Mouse (Mus musculus) lung, adult 2 months (tissue): ENCODE results near the gene Ppm1l. TPM values are rescaled to one million over a fixed set of nuclear protein-coding genes. Genes with fewer than 3 reads are reported as not detected.
"Not testable (repeated sequence)": the region's sequence is repeated elsewhere in the genome, so short reads cannot be mapped to it uniquely, and the experiment has no call there.

Experiments
- DNase-seq: peaks from one replicate; pipeline ENCODE4 v3.0.0; 2022
- H3K4me1 ChIP-seq: fragments of 200-500 bp; 2 replicates; pipeline ENCODE4 v1.6.1; 2011; ENCODE audit warnings: low read length; ENCODE audit not compliant: control insufficient read depth, insufficient read depth
- H3K4me3 ChIP-seq: fragments of 200-500 bp; replicated peaks from 2 replicates; pipeline ENCODE3; 2011; ENCODE audit warnings: low read depth, mild to moderate bottlenecking, control low read depth, low read length; ENCODE audit errors: extremely low read depth
- CTCF ChIP-seq: fragments of 200-500 bp; IDR thresholded peaks from 2 replicates; pipeline ENCODE4 v1.5.1; 2011; ENCODE audit warnings: mild to moderate bottlenecking, low read length, control low read depth; ENCODE audit not compliant: insufficient read depth
- POLR2A ChIP-seq: fragments of 200-500 bp; IDR thresholded peaks from 2 replicates; pipeline ENCODE4 v1.6.1; 2011; ENCODE audit warnings: low read depth, mild to moderate bottlenecking, control low read depth, low read length, borderline replicate concordance; ENCODE audit errors: extremely low read depth
- WGBS: fragments of 180-500 bp; shearing (Covaris S2); methylation state at CpG from one replicate; pipeline ENCODE4 v1.1.7; 2018; 5-methylcytosine and 5-hydroxymethylcytosine counted together
- polyA plus RNA-seq: library from polyadenylated mRNA; depleted of rRNA; stranded (reverse); fragments of >200 nt; gene quantifications from 2 replicates; pipeline ENCODE4 v1.2.3, GENCODE M21; 2012

Gene Ppm1l
- polyA plus RNA-seq, 1 experiment: 5.2 TPM

DNA sequence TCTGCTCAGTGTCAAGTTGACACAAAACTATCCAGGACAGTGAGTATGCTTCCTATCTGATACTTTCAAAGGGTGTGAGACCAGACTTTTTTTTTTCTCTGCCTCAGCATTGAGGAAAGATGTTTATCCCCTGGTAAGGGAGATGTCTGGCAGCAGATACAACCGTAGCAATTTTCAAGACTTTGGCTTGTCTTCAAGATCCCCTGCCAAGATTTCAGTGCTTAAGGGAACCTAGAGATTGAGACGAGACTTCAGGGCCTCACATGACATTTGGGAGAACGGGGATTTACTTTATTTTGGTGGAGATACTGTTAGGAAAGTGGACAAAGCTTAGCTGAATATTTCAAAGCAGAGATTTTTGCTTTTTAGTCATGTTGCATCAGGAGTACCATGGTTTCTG is 106.1 kb downstream of the Ppm1l start:
- DNase-seq: no peak
- WGBS: 45% methylated on average over 3 of the region's 3 CpGs
- Histone ChIP-seq H3K4me1 (no peaks in the 10 kb centered on the region), H3K4me3 (no peak overlapping the region)
- TF ChIP-seq POLR2A: no peak
- no peak for TF ChIP-seq CTCF

DNA sequence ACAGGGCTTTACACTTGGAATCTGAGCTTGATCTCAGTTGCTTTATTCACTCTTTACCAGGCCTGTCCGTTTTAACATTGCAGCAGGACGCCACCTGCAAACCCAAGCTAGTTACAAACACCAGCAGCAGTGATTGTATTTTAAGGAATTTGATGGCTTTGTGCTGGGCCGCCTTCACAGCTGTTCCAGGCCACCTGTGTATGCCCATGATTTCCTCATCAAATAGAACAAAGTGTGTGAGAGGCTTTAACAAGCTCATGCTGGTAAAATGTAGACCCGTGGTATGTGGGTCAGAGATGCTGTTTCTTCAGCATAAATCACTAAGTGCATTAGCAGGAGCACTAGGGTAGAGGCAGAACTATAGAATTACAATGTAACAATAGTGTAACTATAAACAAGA is 106.7 kb downstream of the Ppm1l start:
- WGBS: 62% methylated on average over 4 of the region's 4 CpGs
- H3K4me1 ChIP-seq: no peaks in the 10 kb centered on the region
- no peak for DNase-seq
- H3K4me3 ChIP-seq: no peak overlapping the region
- no peak for TF ChIP-seq CTCF
- TF ChIP-seq POLR2A: no peak

DNA sequence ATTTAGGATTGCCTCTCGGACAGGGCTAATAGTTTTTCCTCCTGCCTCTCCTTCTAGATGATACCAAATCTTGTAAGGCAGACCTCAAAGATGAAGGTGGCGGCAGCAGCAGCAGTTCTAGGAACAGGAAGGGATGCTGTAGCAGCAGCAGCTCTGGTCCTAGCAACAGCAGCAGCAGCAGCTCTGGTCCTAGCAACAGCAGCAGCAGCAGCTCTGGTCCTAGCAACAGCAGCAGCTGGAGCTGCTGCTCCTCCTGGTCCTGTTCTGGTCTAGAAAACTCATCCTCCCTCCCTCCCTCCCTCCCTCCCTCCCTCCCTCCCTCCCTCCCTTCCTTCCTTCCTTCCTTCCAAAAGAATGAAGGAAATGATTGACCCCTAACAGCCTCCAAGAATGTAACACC is 108.1 kb downstream of the Ppm1l start:
- H3K4me3 ChIP-seq, DNase-seq, H3K4me1 ChIP-seq: not testable (repeated sequence)
- WGBS: 94% methylated on average over 2 of the region's 2 CpGs

DNA sequence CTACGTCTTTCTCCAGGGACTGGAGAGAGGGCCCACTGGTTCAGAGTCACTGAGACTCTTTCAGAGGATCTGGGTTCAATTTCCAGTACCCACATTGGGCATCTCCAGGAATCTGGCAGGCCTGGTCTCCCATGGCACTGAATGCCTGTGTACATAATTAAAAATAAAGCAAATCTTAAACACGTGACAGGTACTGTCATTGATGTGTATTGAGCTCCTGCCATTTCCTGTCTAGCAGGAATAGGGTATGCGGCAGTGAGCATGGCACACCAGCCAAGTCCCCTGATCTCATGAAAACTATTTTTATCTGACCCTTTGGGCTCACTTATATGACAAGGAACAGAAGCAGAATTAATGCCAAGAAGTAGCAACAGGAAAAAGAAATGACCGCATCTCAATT is 110.6 kb downstream of the Ppm1l start:
- H3K4me1 ChIP-seq: no peaks in the 10 kb centered on the region
- H3K4me3 ChIP-seq: no peak overlapping the region
- DNase-seq: no peak
- no peak for TF ChIP-seq CTCF
- TF ChIP-seq POLR2A: no peak
- 62% methylated on average over 4 of the region's 4 CpGs for WGBS

DNA sequence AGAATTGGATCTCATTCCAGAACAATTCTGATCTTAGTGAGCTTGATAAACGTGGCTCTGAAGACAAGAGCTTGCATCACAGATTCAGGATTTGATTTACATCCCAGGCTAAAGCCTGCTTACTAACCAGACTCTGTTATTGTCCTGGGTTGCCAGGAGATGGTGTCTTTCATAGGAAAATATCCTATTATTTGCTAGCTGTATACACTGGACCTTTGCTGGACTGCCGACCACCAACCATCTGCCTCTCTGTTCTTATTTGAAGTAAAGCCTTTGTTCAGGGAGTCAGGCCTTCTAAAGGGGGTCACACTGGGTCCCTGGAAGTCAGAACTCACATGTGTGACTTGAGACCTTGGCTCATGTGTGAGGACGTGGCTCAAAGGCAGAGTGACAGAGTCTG is 111.6 kb downstream of the Ppm1l start:
- H3K4me3 ChIP-seq: no peak overlapping the region
- no peaks in the 10 kb centered on the region for H3K4me1 ChIP-seq
- no peak for DNase-seq
- 76% methylated on average over 3 of the region's 3 CpGs for WGBS
- TF ChIP-seq CTCF: no peak
- TF ChIP-seq POLR2A: no peak

DNA sequence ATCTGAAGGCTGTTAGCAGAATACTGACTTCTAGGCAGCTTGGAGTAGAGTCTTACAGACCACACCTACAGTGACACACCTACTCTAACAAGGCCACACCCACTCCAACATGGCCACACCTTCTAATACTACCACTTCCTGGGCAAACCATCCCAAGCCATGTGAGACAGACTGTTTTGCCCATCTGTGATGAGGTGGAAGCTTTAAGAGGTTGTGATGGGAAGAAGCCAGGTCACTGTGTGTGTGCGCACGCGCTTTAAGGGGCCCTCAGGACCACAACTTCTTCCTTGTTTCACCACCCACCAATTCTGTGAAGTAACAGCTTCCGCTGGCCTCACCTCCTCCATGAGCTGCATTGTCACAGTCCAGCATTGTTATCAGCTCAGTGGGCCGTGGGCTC is 112.7 kb downstream of the Ppm1l start:
- WGBS: 86% methylated on average over 5 of the region's 5 CpGs
- TF ChIP-seq POLR2A (no peak), CTCF (no peak)
- DNase-seq: no peak
- Histone ChIP-seq H3K4me3 (no peak overlapping the region), H3K4me1 (no peaks in the 10 kb centered on the region)

DNA sequence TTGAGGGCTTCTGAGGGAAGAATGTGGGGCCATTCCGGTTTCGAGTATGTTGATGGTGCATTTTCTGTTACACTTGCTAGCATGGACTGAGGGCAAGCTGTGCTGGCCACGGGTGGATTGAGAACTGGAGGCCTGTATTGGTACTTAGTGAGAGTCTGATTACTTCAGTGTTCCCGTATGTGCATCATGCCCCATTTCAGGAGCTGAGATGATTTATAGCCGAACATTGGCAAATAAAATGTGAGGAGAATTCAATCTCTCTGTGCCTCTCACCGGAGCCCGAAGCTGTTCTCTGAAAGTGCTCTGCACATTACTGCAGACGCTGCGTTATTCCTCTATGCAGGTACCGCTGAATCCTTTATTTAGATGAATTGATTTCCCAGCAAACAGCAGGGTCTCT is 116.9 kb downstream of the Ppm1l start:
- DNase-seq: no peak
- H3K4me3 ChIP-seq: no peak overlapping the region
- H3K4me1 ChIP-seq: no peaks in the 10 kb centered on the region
- no peak for TF ChIP-seq CTCF
- TF ChIP-seq POLR2A: no peak
- WGBS: 86% methylated on average over 10 of the region's 10 CpGs

DNA sequence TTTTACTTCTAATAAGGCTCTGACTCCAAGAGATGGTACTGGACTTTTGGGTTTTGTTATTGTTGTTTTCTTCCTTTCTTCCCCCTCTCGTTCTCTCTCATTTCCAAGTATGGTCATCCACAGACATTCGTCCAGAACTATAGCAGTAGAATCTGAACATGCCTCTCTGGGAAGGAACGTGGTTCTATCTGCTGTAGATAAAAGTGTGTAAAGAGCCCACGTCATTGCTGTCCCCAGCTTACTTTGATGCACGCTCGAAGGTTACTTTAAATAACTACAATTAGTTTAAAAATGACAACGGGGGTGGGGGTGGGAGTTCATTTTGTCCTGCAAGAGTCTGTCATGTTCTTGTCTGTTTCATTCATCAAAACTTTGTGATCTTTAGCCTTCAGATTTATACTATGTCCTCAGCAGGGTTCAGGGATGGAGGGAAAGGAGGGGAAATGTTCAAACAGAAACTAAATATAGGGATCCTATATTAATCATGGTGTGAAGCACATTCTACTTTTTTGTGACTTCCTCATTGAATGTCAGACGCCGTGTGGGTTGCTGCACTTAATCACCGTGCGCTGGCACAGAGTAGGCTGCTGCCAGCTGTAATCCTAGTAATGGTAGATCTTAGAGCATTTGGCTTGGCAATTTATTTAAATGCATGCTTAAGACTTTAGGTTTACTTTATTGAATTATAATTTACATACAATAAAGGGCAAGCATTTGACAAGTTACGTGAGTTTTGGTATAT is 122.3 kb downstream of the Ppm1l start:
- H3K4me1 ChIP-seq: no peaks in the 10 kb centered on the region
- H3K4me3 ChIP-seq: no peak overlapping the region
- TF ChIP-seq POLR2A (no peak), CTCF (no peak)
- 55% methylated on average over 12 of the region's 12 CpGs for WGBS
- no peak for DNase-seq

DNA sequence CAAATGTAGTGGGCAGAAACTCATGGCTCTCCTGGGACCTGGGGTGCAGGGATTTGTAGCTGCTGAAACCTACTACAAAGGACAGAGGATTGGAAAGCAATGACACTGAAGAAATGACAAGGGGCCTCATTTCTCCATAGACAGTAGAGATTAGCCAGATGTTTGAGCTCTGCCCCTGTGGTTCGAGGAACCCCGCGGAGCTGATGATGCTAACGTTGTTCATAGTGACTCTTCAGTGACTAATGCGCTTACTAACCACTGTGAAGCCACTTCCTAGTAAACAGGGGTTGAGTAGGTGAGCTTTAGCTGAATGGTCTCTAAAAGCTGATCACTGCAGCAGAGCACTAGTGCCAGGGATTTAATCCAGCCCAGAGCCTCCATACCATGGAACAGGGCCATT is 124.1 kb downstream of the Ppm1l start:
- no peak for DNase-seq
- H3K4me1 ChIP-seq: no peaks in the 10 kb centered on the region
- 63% methylated on average over 5 of the region's 5 CpGs for WGBS
- no peak for TF ChIP-seq CTCF
- no peak for TF ChIP-seq POLR2A
- H3K4me3 ChIP-seq: no peak overlapping the region

DNA sequence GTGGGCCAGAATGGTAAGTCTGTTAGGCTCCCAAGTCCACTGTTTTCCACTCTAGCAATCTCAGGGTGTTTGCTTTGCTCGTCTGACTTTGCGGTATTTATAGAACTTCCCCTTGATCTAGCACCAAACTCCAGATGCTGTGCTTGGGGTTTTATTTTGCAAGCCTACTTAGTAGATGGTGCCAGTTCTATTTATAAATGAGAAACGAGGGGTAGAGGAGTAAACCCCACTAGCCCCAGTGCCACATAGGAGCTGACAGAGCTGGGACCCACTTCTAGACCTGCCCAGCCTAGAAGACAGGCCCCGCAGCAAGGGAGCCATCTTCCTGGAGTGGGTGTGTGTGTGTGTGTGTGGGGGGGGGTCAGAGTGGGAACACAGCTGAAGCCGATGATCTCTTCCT is 130.3 kb downstream of the Ppm1l start:
- H3K4me1 ChIP-seq: no peaks in the 10 kb centered on the region
- H3K4me3 ChIP-seq: no peak overlapping the region
- WGBS: 45% methylated on average over 5 of the region's 5 CpGs
- no peak for DNase-seq
- no peak for TF ChIP-seq CTCF
- no peak for TF ChIP-seq POLR2A
